ENCODE assay signal across 8 mouse cellular contexts in the genomic region with DNA sequence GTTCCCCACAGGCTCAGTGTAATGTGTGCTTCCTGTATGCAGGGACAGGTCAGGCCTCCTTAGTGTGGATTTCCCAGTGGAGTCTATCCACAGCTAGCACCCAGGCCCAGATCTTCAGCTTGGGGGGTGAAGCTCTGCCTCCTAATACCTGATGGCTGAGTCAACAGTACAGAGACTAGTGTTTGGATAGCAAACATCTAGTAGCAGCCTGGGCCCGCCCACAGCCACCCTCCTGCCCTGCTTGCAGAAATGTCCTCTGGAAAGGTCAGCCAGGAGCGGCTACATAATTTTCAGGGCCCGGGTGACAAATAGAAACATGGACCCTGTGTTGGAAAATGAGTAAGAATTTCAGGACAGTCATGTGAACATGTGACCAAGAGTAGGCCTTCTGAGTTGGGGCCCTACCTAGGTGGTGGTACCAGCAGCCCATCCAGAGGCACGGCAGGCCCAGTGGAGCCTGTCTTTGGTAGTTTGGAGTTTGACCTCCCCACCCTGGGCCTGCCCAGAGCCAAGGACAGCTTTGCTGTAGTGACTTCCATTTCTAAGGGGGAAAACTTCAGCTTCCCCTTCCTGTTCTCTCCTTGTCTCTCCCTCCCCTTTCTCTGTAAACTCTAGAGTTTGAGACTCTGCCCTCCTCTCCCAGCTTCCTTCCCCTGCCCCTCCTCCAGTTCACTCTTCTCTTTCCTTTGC. TPM values are rescaled to one million over a fixed set of nuclear protein-coding genes. Genes with fewer than 3 reads are reported as not detected.
DNase-seq lines count a peak whose midpoint lies in the region; ATAC-seq and TF ChIP-seq lines count a peak whose summit lies in the region.

No protein-coding gene starts in this region.

- TF ChIP-seq CTCF in Patski (IDR thresholded peaks at IDR 0.05), result no peak
- no peak for TF ChIP-seq CTCF in cortical plate, adult 2 months (IDR thresholded peaks at IDR 0.05; ENCODE audit: extremely low read depth, insufficient read depth, low read length)
- TF ChIP-seq CTCF in small intestine, adult 2 months (IDR thresholded peaks at IDR 0.05; ENCODE audit: extremely low read depth, insufficient read length, insufficient replicate concordance, low read depth, low read length), result no peak

- ATAC-seq in Patski, result peak; percentile 76
- ATAC-seq in intestine, embryonic 14.5 days (replicated peaks; ENCODE audit: low FRiP score, low TSS enrichment, low read depth), result peak; percentile 55
- peak; percentile 76 for ATAC-seq in liver, embryonic 16.5 days (ENCODE audit: low read depth)
- no peak for ATAC-seq in CD4-positive, CD25-positive, alpha-beta regulatory T cell, adult 4 months

- 60% methylated on average over 4 of the region's 4 CpGs for WGBS in intestine, embryonic 14.5 days
- 39% methylated on average over 4 of the region's 4 CpGs for WGBS in liver, embryonic 16.5 days (ENCODE audit: insufficient replicate concordance)
- WGBS in small intestine, adult 2 months, result 16% methylated on average over 4 of the region's 4 CpGs

- H3K27me3 ChIP-seq in Patski, result no peaks in the 10 kb centered on the region
- no peaks in the 10 kb centered on the region for H3K27me3 ChIP-seq in intestine, embryonic 14.5 days (replicated peaks; ENCODE audit: control insufficient read depth, insufficient read depth, low read length)
- no peaks in the 10 kb centered on the region for H3K27me3 ChIP-seq in liver, embryonic 16.5 days (ENCODE audit: control insufficient read depth, insufficient read depth, low read depth, low read length)
- H3K27me3 ChIP-seq in small intestine, adult 2 months (ENCODE audit: control insufficient read depth, insufficient read depth, low read length), result no peaks in the 10 kb centered on the region

- H3K9me3 ChIP-seq in intestine, embryonic 14.5 days (ENCODE audit: control insufficient read depth, low read length), result no peaks in the 10 kb centered on the region
- H3K9me3 ChIP-seq in liver, embryonic 16.5 days (replicated peaks; ENCODE audit: control insufficient read depth, low read length), result no peaks in the 10 kb centered on the region

- POLR2A ChIA-PET in Patski (lab: Charles Lee), result interaction anchor here (1.6 kb wide), 1 partner anchor 18 kb away, joined by 3 read pairs; no protein-coding TSS in a partner anchor

- H3K4me2 ChIP-seq in intestine, embryonic 14.5 days (ENCODE audit: low read length), result peak overlapping the region; percentile 21; the same call in 1 of the 2 replicates
- H3K4me2 ChIP-seq in liver, embryonic 16.5 days (ENCODE audit: low read depth, low read length), result peak overlapping the region; percentile 25; the same call in 1 of the 2 replicates

- H3K36me3 ChIP-seq in intestine, embryonic 14.5 days (ENCODE audit: control insufficient read depth, insufficient read depth, low read length), result no peaks in the 10 kb centered on the region
- no peaks in the 10 kb centered on the region for H3K36me3 ChIP-seq in liver, embryonic 16.5 days (ENCODE audit: control insufficient read depth, insufficient read depth)
- peaks cover 3% of the 10 kb centered on the region; the same call in 1 of the 2 replicates for H3K36me3 ChIP-seq in small intestine, adult 2 months (ENCODE audit: control insufficient read depth, insufficient read depth, low read length)

- no peak overlapping the region for H3K9ac ChIP-seq in intestine, embryonic 14.5 days (ENCODE audit: low read length)
- H3K9ac ChIP-seq in liver, embryonic 16.5 days (ENCODE audit: low read depth, low read length), result no peak overlapping the region; the same call in 1 of the 2 replicates

- H3K4me1 ChIP-seq in cortical plate, adult 2 months (ENCODE audit: control insufficient read depth, insufficient read depth, low read length), result no peaks in the 10 kb centered on the region; the same call in 1 of the 2 replicates
- H3K4me1 ChIP-seq in intestine, embryonic 14.5 days (replicated peaks; ENCODE audit: control insufficient read depth, insufficient read depth, low read length), result peaks cover 31% of the 10 kb centered on the region
- H3K4me1 ChIP-seq in liver, embryonic 16.5 days (ENCODE audit: control insufficient read depth, low read depth, low read length), result peaks cover 49% of the 10 kb centered on the region
- peaks cover 77% of the 10 kb centered on the region for H3K4me1 ChIP-seq in small intestine, adult 2 months (ENCODE audit: control insufficient read depth, insufficient read depth, insufficient read length, low read length)

- CTCF ChIA-PET in Patski (lab: Charles Lee), result no interaction called here

- TF ChIP-seq POLR2A in cortical plate, adult 2 months (IDR thresholded peaks at IDR 0.05; ENCODE audit: extremely low read depth, insufficient read depth, low read length), result no peak
- TF ChIP-seq POLR2A in small intestine, adult 2 months (IDR thresholded peaks at IDR 0.05; ENCODE audit: low read depth, low read length), result peak; percentile 37; the same call in 1 of the 2 replicates

- peak overlapping the region; percentile 3; the same call in 1 of the 2 replicates for H3K27ac ChIP-seq in cortical plate, adult 2 months (ENCODE audit: insufficient read depth, low read length)
- H3K27ac ChIP-seq in intestine, embryonic 14.5 days (ENCODE audit: low read depth), result peak overlapping the region; percentile 70
- H3K27ac ChIP-seq in liver, embryonic 16.5 days (ENCODE audit: low read length), result peak overlapping the region; percentile 85
- H3K27ac ChIP-seq in small intestine, adult 2 months (ENCODE audit: insufficient read depth, low read depth, low read length), result peak overlapping the region; percentile 100

- in situ Hi-C loops in Patski (cut with MboI; ENCODE audit: low pct_unique_long_range_greater_than_20kb), result no loop called here

- no peak for DNase-seq in Patski (ENCODE audit: low read depth, low spot score)
- DNase-seq in intestine, embryonic 14.5 days (ENCODE audit: low spot score), result no peak
- DNase-seq in layer of hippocampus, adult 9-11 months, result no peak
- DNase-seq in cerebellum, adult 9-11 months, result no peak

- no peak overlapping the region for H3K4me3 ChIP-seq in cortical plate, adult 2 months (ENCODE audit: insufficient read depth, low read length)
- no peak overlapping the region for H3K4me3 ChIP-seq in intestine, embryonic 14.5 days (ENCODE audit: low read depth, low read length)
- H3K4me3 ChIP-seq in liver, embryonic 16.5 days (ENCODE audit: low read depth, low read length), result no peak overlapping the region
- peak overlapping the region; percentile 4; the same call in 1 of the 2 replicates for H3K4me3 ChIP-seq in small intestine, adult 2 months (ENCODE audit: low read depth, low read length)

RNA-seq across cellular contexts. Expression of gene Zfp710, which starts 32.5 kb away (rescaled TPM):
- polyA plus RNA-seq in Patski (2021), result 15.9 TPM
- 18.0 and 18.5 TPM in 2 replicates for polyA plus RNA-seq in cortical plate, adult 2 months (2012; rRNA removed)
- polyA plus RNA-seq in intestine, embryonic 14.5 days (2014; fragmentation: Nextera tagmentation; extraction: Ambion mirVana), result 16.9 and 18.9 TPM in 2 replicates
- polyA plus RNA-seq in liver, embryonic 16.5 days (2015; fragmentation: Nextera tagmentation; extraction: Ambion mirVana), result 6.8 and 7.4 TPM in 2 replicates
- 34.9 and 67.9 TPM in 2 replicates for polyA plus RNA-seq in small intestine, adult 2 months (2012; rRNA removed)
- 1 to 10 TPM; 4.1 to 7.0 TPM for polyA plus RNA-seq in CD4-positive, CD25-positive, alpha-beta regulatory T cell, adult 4 months (2017; shearing (Covaris generic))

RNA-seq across cellular contexts. Expression of gene Idh2, which starts 58.0 kb away (rescaled TPM):
- 679 TPM for polyA plus RNA-seq in Patski (2021)
- 92.7 and 95.0 TPM in 2 replicates for polyA plus RNA-seq in cortical plate, adult 2 months (2012; rRNA removed)
- 603 and 627 TPM in 2 replicates for polyA plus RNA-seq in intestine, embryonic 14.5 days (2014; fragmentation: Nextera tagmentation; extraction: Ambion mirVana)
- 204 and 221 TPM in 2 replicates for polyA plus RNA-seq in liver, embryonic 16.5 days (2015; fragmentation: Nextera tagmentation; extraction: Ambion mirVana)
- polyA plus RNA-seq in small intestine, adult 2 months (2012; rRNA removed), result 57.2 and 82.3 TPM in 2 replicates
- polyA plus RNA-seq in CD4-positive, CD25-positive, alpha-beta regulatory T cell, adult 4 months (2017; shearing (Covaris generic)), result 10 to 100 TPM; 22.4 to 23.9 TPM

Comparison
In these comparisons a context has a peak if more than half of its experiments do, and no peak if none do; other contexts are left out.
1. H3K27ac ChIP-seq: peak in every context shown above with its lines; median percentile 100 in small intestine, adult 2 months; 85 in liver, embryonic 16.5 days; 70 in intestine, embryonic 14.5 days; 3 in cortical plate, adult 2 months.